Mouse (Mus musculus) stomach, embryonic 14.5 days (tissue): Measurements from ENCODE around the gene Rnf145. TPM values are rescaled to one million over a fixed set of nuclear protein-coding genes. Genes with fewer than 3 reads are reported as not detected.

ENCODE experiments used
- ATAC-seq: fragments of 200-750 bp; cut with Nextera tagmentation; 2 replicates; pipeline ENCODE4 v1.8.0; 2017; ENCODE audit warnings: low read depth, moderate TSS enrichment; ENCODE audit not compliant: insufficient number of reproducible peaks, insufficient read depth, low FRiP score
- H3K27ac ChIP-seq: fragments of 300-500 bp; sonication (generic); 2 replicates; pipeline ENCODE4 v1.5.1; 2014; ENCODE audit warnings: mild to moderate bottlenecking, low read length, moderate library complexity, mixed read lengths
- H3K27me3 ChIP-seq: fragments of 300-500 bp; sonication (generic); 2 replicates; pipeline ENCODE4 v1.6.1; 2014; ENCODE audit warnings: low read length, control low read depth, mixed read lengths; ENCODE audit not compliant: control insufficient read depth, insufficient read depth
- H3K36me3 ChIP-seq: fragments of 300-500 bp; sonication (generic); 2 replicates; pipeline ENCODE4 v1.6.1; 2014; ENCODE audit warnings: mild to moderate bottlenecking, control low read depth, low read length, moderate library complexity, mixed read lengths; ENCODE audit not compliant: control insufficient read depth, insufficient read depth
- H3K4me1 ChIP-seq: fragments of 300-500 bp; sonication (generic); 2 replicates; pipeline ENCODE4 v1.6.1; 2014; ENCODE audit warnings: low read length, control low read depth, mixed read lengths; ENCODE audit not compliant: control insufficient read depth, insufficient read depth
- H3K4me2 ChIP-seq: fragments of 300-500 bp; sonication (generic); replicated peaks from 2 replicates; pipeline ENCODE4 v1.6.1; 2014; ENCODE audit warnings: low read depth, low read length, control low read depth
- H3K4me3 ChIP-seq: fragments of 300-500 bp; sonication (generic); 2 replicates; pipeline ENCODE4 v1.5.1; 2014; ENCODE audit warnings: low read depth, low read length, control low read depth
- H3K9ac ChIP-seq: fragments of 300-500 bp; sonication (generic); replicated peaks from 2 replicates; pipeline ENCODE4 v1.6.1; 2014; ENCODE audit warnings: low read depth, mild to moderate bottlenecking, control low read depth, low read length, moderate library complexity, mixed read lengths
- H3K9me3 ChIP-seq: fragments of 300-500 bp; sonication (generic); 2 replicates; pipeline ENCODE4 v1.6.1; 2016; ENCODE audit warnings: low read depth, low read length, control low read depth; ENCODE audit not compliant: control insufficient read depth
- WGBS: fragments of 180-500 bp; shearing (Covaris S2); extraction: QIAGEN DNeasy Blood & Tissue Kit; methylation state at CpG from one replicate; pipeline ENCODE4 v1.1.7; 2014; 5-methylcytosine and 5-hydroxymethylcytosine counted together
- polyA plus RNA-seq: library from polyadenylated mRNA; unstranded; fragments of >200 nt; fragmentation: Nextera tagmentation; extraction: Ambion mirVana; gene quantifications from 2 replicates; pipeline ENCODE4 v1.2.1, GENCODE M21; 2014

The Rnf145 gene
- polyA plus RNA-seq, 1 experiment from 2014 or later: 84.7 TPM

- Histone ChIP-seq H3K4me1 (no peaks in the 10 kb centered on the region), H3K4me2 (no peak overlapping the region), H3K9me3 (peaks cover 4% of the 10 kb centered on the region; the same call in 1 of the 2 replicates), H3K9ac (no peak overlapping the region), H3K4me3 (no peak overlapping the region), H3K27me3 (no peaks in the 10 kb centered on the region), H3K27ac (no peak overlapping the region), H3K36me3 (no peaks in the 10 kb centered on the region)
- WGBS: 94% methylated on average over 5 of the region's 5 CpGs
- ATAC-seq: no peak
Observed at GRCm38 (mm10) chr11:44572781-44573180, 54.0 kb downstream of the Rnf145 start.

- Histone ChIP-seq H3K27me3 (no peaks in the 10 kb centered on the region), H3K9ac (no peak overlapping the region), H3K4me1 (no peaks in the 10 kb centered on the region), H3K9me3 (peaks cover 4% of the 10 kb centered on the region; the same call in 1 of the 2 replicates), H3K36me3 (no peaks in the 10 kb centered on the region), H3K27ac (no peak overlapping the region), H3K4me3 (no peak overlapping the region), H3K4me2 (no peak overlapping the region)
- ATAC-seq: no peak
- WGBS: 74% methylated on average over 3 of the region's 3 CpGs
Observed at GRCm38 (mm10) chr11:44573396-44573795, 54.6 kb downstream of the Rnf145 start.

GRCm38 (mm10) chr11:44574391-44574790 is 55.6 kb downstream of the Rnf145 start:
- Histone ChIP-seq H3K4me2 (no peak overlapping the region), H3K9me3 (peaks cover 2% of the 10 kb centered on the region; the same call in 1 of the 2 replicates), H3K4me1 (no peaks in the 10 kb centered on the region), H3K27ac (no peak overlapping the region), H3K4me3 (no peak overlapping the region), H3K9ac (no peak overlapping the region), H3K36me3 (no peaks in the 10 kb centered on the region), H3K27me3 (no peaks in the 10 kb centered on the region)
- 91% methylated on average over 8 of the region's 8 CpGs for WGBS
- ATAC-seq: no peak

DNA sequence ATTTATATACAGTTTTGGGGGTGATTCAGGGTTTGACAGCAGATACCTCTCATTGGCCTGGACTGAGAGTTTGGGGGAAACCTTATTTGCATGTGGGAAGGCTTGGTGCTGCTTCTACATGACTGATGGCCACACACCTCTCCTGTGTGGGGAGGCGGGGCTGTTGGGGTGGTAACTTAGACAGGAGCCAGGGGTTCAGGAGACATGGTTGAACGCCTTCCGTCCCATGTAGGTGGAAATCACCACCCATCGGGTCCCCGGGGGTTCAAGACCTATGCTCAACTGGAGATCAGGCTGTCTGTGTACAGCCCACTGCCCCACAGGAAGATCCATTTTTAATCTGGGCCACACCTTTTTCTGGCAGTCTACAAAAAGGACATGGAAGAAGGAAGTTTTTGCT is 56.1 kb downstream of the Rnf145 start:
- Histone ChIP-seq H3K9ac (no peak overlapping the region), H3K36me3 (no peaks in the 10 kb centered on the region), H3K4me2 (no peak overlapping the region), H3K4me3 (no peak overlapping the region), H3K9me3 (no peaks in the 10 kb centered on the region), H3K27ac (no peak overlapping the region), H3K4me1 (no peaks in the 10 kb centered on the region), H3K27me3 (no peaks in the 10 kb centered on the region)
- 91% methylated on average over 5 of the region's 5 CpGs for WGBS
- ATAC-seq: no peak

DNA sequence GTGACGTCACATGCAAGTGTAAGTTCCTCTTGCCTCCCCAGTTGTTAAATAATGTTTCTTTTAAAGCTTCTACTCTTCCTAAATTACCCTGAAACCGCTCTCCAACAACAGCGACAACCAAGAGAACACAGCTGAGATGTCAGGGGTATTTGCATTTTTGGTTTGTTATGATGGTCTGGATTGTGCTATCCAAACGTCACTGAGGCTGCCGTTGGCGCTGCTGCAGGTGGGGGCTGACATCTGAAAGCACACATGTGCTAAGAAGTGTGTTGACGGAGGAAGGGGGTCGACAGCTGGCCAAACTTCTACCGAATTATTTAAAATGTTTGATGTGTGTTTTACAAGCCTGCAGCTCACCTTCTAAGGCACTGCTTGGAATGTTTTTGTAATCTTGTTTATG is 59.1 kb downstream of the Rnf145 start:
- Histone ChIP-seq H3K9me3 (no peaks in the 10 kb centered on the region), H3K9ac (no peak overlapping the region), H3K27me3 (no peaks in the 10 kb centered on the region), H3K4me3 (no peak overlapping the region), H3K36me3 (no peaks in the 10 kb centered on the region), H3K4me2 (no peak overlapping the region), H3K27ac (no peak overlapping the region), H3K4me1 (no peaks in the 10 kb centered on the region)
- WGBS: 60% methylated on average over 9 of the region's 9 CpGs
- ATAC-seq: no peak

GRCm38 (mm10) chr11:44581277-44581683 is 62.5 kb downstream of the Rnf145 start:
- H3K4me1 ChIP-seq: no peaks in the 10 kb centered on the region
- no peak overlapping the region for H3K4me3 ChIP-seq
- H3K27ac ChIP-seq: no peak overlapping the region
- 22% methylated on average over 11 of the region's 11 CpGs for WGBS
- no peak for ATAC-seq
- no peaks in the 10 kb centered on the region for H3K36me3 ChIP-seq
- no peak overlapping the region for H3K9ac ChIP-seq
- no peak overlapping the region for H3K4me2 ChIP-seq
- H3K9me3 ChIP-seq: no peaks in the 10 kb centered on the region
- H3K27me3 ChIP-seq: no peaks in the 10 kb centered on the region

- Histone ChIP-seq H3K9ac (no peak overlapping the region), H3K27me3 (no peaks in the 10 kb centered on the region), H3K36me3 (no peaks in the 10 kb centered on the region), H3K9me3 (no peaks in the 10 kb centered on the region), H3K4me2 (no peak overlapping the region), H3K4me3 (no peak overlapping the region), H3K4me1 (no peaks in the 10 kb centered on the region), H3K27ac (no peak overlapping the region)
- 5% methylated on average over 3 of the region's 3 CpGs for WGBS
- no peak for ATAC-seq
Observed at GRCm38 (mm10) chr11:44586047-44586696, 67.4 kb downstream of the Rnf145 start.

GRCm38 (mm10) chr11:44593016-44593415 is 74.3 kb downstream of the Rnf145 start:
- H3K4me1 ChIP-seq: no peaks in the 10 kb centered on the region
- H3K9ac ChIP-seq: no peak overlapping the region
- H3K27me3 ChIP-seq: no peaks in the 10 kb centered on the region
- H3K27ac ChIP-seq: no peak overlapping the region
- WGBS: 87% methylated on average over 6 of the region's 6 CpGs
- no peaks in the 10 kb centered on the region for H3K36me3 ChIP-seq
- no peak overlapping the region for H3K4me3 ChIP-seq
- H3K9me3 ChIP-seq: no peaks in the 10 kb centered on the region
- ATAC-seq: no peak
- no peak overlapping the region for H3K4me2 ChIP-seq

GRCm38 (mm10) chr11:44594768-44595167 is 76.0 kb downstream of the Rnf145 start:
- H3K4me3 ChIP-seq: no peak overlapping the region
- H3K27ac ChIP-seq: no peak overlapping the region
- H3K9me3 ChIP-seq: no peaks in the 10 kb centered on the region
- H3K36me3 ChIP-seq: no peaks in the 10 kb centered on the region
- H3K4me1 ChIP-seq: no peaks in the 10 kb centered on the region
- no peak overlapping the region for H3K4me2 ChIP-seq
- H3K27me3 ChIP-seq: no peaks in the 10 kb centered on the region
- ATAC-seq: no peak
- no peak overlapping the region for H3K9ac ChIP-seq
- WGBS: 71% methylated on average over 3 of the region's 3 CpGs
